Mouse (Mus musculus): ENCODE measurements around the gene Nell1.

The Nell1 gene

DNA sequence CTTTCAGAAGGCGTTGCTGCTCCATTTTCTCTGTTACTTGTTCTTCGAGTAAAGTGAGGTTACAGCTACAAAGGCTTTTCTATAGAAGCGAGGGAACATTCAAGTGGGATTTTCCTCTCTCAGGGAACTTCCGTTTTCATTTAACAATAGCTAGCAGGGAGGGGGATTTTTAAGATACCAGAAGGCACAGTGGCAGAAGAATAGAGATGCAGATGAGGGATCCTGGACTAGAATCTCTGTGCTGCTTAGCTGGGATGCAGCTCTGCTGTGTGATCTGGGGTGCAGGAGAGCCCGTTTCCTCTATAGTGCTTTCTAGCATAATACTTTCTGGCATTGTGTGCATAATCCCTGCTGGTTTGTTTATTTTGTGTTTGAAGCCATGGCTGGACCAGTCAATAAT is 568.7 kb downstream of the Nell1 start:
- no peak for DNase-seq (ENCODE audit: low spot score in 2 of 2)

DNA sequence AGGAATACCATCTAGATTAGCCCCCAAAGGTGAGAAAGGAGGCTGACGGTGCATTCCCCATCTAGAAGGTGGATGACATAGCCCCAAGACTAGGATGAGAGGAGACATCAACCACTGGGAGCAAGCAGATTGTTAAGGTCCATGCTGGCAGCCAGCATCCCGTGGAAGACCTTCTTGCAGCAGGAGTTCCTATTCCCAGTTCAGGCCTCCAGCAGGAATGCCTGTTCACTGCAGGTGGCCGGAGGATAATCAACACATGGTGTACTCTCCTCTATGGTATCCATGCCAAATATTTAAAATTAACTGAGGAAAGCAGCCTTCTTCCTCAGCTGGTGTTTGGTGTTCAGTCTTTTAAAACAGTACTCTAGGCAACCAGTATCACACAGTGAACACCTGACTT is 574.9 kb downstream of the Nell1 start:
- DNase-seq (ENCODE audit: low spot score in 2 of 2): no peak

- no peak for DNase-seq (ENCODE audit: low spot score in 2 of 2)
Measured at GRCm38 (mm10) chr7:50551426-50551825, 576.8 kb downstream of the Nell1 start.

DNA sequence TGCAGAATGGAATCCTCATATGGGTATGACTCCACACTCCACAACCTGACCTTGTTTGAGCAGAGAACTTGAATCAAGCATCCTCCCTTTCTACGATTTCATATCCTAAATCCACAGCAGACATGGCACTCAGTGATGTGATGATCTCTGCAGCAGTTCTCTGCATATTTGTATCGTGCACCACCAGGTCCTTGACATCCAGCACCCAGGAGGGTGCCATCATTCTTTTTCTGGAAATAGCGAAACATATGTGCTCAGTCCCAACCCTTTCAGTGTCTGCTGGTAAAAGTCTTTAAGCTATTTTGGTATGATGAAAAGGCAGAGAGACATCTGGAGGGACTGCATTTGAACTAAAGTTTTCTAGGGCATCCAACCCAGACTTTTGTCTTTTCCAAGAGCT is 588.0 kb downstream of the Nell1 start:
- no peak for DNase-seq (ENCODE audit: low spot score in 2 of 2)

GRCm38 (mm10) chr7:50573841-50574240 is 599.2 kb downstream of the Nell1 start:
- DNase-seq (ENCODE audit: low spot score in 2 of 2): no peak

- DNase-seq (ENCODE audit: low spot score in 2 of 2): no peak
Measured at GRCm38 (mm10) chr7:50588642-50589424, 614.2 kb downstream of the Nell1 start.

DNA sequence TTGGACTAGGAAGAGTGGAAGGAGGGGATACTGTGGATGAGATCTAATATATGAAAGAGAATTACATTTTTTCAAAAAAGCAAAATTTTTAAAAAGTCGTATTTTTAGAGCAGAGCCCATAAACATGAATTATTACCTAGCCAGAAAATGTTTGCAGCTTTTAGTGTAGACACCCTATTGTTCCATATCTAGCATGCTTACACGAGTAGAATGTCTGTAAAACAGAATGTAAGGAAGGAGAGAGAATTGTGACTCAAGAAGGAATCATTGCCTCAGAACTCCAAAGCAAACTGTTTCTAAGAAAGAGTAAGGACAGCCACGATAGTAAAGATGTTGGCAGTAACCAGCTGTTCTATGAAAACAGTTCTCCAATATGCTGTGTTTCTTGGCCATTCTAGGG is 624.2 kb downstream of the Nell1 start, which contains the start of gene 4933405O20Rik:
Gene 4933405O20Rik, plus strand, starts transcription at position 301 of the 400 bp plus-strand sequence.
- DNase-seq (ENCODE audit: low spot score in 2 of 2): no peak

GRCm38 (mm10) chr7:50614101-50614500 is 639.4 kb downstream of the Nell1 start:
- peak; percentile 17 to 33 for DNase-seq (ENCODE audit: low spot score in 2 of 2)

DNA sequence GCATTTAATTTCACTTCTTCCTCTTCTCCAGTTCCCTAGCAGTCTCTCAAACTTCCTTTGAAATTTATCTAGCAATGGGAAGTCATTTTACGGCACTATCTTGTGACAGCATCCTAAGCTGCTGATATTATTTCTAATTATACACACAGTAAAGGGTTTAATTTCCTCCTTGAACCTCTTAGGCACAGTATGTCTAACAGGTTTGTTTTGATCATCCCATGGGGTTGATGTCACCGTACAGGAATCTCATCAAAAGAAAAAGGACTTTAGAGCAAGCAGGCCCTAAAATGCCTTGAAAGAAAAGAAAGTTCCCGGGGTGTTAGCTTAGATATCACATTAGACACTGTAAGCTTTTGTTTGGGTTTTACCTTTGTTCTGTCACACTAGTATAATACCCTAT is 654.5 kb downstream of the Nell1 start:
- no peak for DNase-seq (ENCODE audit: low spot score in 2 of 2)

DNA sequence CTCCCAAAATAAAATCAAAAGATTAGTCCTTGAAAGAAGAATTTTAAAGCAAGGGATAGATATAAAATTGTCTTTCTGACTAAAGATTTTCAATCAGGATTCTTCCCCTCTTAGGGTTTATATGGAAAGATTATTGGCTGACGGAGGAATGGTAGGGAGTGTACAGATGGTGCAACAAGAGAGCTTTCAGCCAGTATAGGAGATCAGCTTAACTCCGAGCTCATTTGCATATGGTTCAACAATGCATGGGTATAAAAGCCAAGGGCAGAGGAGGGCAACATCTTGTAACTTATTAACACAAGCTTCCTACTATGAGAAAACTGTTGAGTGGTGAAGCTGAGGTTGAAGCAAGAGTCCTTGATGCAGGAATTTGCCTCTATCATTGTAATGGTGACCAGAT is 658.5 kb downstream of the Nell1 start:
- no peak for DNase-seq (ENCODE audit: low spot score in 2 of 2)

- no peak for DNase-seq (ENCODE audit: low spot score in 2 of 2)
Measured at GRCm38 (mm10) chr7:50672266-50672665, 697.6 kb downstream of the Nell1 start.

DNA sequence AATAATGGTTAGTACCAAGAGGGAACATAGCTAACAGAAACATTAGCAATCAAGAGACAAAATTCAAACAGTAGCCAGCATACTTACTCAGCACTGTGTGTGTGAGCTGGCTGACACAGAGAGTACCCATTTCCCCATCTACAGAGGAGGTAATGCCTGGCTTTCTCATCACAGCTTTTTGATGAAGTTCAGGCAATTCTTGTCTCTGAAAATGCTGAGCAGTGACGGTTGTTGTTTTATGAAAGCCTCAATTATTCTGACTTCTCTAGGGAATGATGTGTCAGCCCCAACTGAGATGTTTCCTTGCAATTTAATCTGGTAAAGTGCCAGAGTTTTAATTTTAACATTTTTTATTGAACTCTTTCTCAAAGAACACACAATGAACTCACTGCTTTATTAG is 700.8 kb downstream of the Nell1 start:
- DNase-seq (ENCODE audit: low spot score in 2 of 2): no peak

DNA sequence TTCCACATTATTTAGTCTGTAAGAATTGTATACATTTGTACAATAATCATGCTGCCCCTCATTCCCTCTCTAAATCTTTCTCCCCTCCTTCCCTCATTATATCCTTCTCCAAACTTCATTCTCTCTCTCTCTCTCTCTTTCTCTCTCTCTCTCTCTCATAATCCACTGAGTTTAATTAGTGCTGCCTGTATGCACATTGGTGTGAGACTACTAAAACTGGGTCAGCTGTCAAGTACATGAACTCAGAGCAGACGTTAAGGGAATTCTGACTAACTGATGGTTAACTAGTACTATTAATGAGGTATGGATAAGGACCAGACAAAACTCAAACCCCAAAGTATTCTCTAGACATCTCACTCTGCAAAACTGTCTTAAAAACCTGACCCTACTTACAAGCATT is 702.8 kb downstream of the Nell1 start:
- no peak for DNase-seq (ENCODE audit: low spot score in 2 of 2)

- DNase-seq (ENCODE audit: low spot score in 2 of 2): no peak
Measured at GRCm38 (mm10) chr7:50686337-50686736, 711.7 kb downstream of the Nell1 start.

DNA sequence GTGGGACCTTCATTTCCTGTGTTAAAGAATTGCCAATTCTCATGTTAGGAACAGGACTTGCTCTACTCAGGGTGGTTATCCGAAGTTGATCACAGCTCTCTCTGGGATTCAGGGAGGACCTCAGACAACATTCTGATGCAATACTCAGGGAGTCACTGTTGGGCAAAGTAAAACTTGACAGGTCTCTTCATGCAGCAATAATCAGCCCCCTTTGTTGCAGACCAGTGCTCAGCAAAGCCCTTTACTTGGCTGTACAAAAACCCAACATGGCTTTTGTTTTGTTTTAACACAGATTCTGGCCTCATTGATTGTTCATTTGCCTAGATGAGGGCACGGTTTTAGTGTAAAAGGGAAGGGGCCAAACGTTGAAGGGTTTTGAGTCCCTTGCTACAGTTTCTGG is 750.5 kb downstream of the Nell1 start:
- no peak for DNase-seq (ENCODE audit: low spot score in 2 of 2)

DNA sequence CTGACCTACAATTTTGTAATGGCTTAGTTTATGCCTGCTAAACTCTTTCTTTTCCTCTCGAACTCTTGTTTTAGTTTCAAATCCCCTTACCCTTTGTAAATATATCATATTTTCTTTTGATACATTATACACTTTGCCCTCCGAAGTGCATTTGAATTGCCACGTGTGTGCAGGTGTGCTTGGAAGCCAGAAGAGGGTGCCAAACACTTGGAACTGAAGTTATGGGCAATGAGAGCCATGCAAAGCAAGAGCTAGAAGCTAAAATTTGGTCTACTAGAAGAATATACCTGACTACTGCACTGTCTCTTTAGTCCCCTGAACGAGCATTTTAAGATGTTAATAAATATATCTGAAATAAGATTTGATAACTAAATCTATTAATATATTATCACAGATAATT is 756.3 kb downstream of the Nell1 start:
- no peak for DNase-seq (ENCODE audit: low spot score in 2 of 2)

GRCm38 (mm10) chr7:50755516-50755915 is 780.9 kb downstream of the Nell1 start:
- no peak for DNase-seq (ENCODE audit: low spot score in 2 of 2)

DNA sequence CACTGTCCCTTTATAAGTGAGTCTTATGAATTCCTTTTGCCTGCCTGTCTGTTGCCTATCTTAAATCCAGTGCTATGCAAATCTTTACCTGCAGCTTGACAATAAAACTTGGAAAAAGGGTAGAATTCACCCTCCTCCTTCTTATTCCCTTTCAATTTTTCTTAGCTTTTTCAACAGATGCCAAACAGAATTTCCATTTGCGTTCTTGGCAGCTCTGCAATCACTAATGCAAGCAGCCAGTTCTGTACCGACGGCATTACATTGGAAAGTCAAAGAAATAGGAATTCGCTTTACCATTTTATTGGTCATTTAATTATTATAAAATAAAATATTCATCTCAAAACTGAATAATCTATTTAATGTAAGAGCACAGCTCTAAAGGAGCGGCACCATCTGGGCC is 781.7 kb downstream of the Nell1 start:
- no peak for DNase-seq (ENCODE audit: low spot score in 2 of 2)

- no peak for DNase-seq (ENCODE audit: low spot score in 2 of 2)
Measured at GRCm38 (mm10) chr7:50773516-50773915, 798.9 kb downstream of the Nell1 start.

GRCm38 (mm10) chr7:50781105-50781504 is 806.4 kb downstream of the Nell1 start:
- DNase-seq (ENCODE audit: low spot score in 2 of 2): no peak

DNA sequence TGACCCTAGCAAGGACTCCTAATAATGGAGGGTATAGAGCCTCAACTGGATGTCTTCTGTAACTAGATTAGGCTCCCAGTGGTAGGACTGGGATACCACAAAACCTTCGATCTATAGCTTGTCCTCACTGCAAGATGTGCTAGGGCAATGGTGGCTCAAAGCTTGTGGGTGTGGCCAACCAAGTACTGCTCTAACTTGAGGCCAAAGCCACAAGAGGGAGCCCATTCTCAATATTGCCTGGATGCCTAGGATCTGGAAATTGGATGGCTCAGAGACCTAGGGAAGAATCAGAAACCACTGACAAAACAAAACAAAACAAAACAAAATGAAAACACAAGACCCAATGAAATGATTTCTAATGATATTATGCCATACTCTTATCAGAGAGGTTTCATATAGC is 809.0 kb downstream of the Nell1 start:
- DNase-seq (ENCODE audit: low spot score in 2 of 2): no peak

- DNase-seq (ENCODE audit: low spot score in 2 of 2): no peak
Measured at GRCm38 (mm10) chr7:50826180-50826579, 851.5 kb downstream of the Nell1 start.

DNA sequence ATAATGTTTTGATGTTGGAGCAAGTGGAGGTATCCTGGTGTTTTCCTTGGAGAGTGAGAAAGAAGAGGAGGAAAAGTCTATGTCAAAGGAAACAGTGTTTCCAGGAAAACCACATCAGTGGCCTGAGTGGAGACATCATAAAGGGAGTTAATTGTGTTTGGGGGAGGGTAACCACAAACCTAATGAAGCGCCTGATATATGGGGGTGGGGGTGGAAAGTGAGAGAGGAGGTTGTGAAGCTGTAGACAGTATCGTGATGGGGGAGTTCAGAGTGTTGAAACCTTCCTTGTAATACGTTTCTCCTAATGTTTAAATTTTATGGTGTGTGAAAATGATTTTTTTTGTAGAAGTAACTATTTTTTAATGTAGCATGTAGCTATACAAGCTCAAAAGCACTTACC is 858.1 kb downstream of the Nell1 start:
- no peak for DNase-seq (ENCODE audit: low spot score in 2 of 2)

- DNase-seq (ENCODE audit: low spot score in 2 of 2): no peak
Measured at GRCm38 (mm10) chr7:50842646-50843045, 868.0 kb downstream of the Nell1 start.
